Mouse (Mus musculus) heart, postnatal 10 days (tissue): Measurements from ENCODE around the gene C2cd3. TPM values are rescaled to one million over a fixed set of nuclear protein-coding genes. Genes with fewer than 3 reads are reported as not detected.
A peak's percentile ranks its signal among the peaks of the same experiment; 100 is the strongest.
"Not testable (repeated sequence)": the region's sequence is repeated elsewhere in the genome, so short reads cannot be mapped to it uniquely, and the experiment has no call there.

Experiments
- DNase-seq, 2 experiments: peaks; one replicate each; pipeline ENCODE4 v3.0.0; 2021
- intact Hi-C: fragments of 180-260 bp; cut with DNase I; formaldehyde crosslinking; loops from one replicate; pipeline ENCODE4 v1.15.1; 2025
- total RNA-seq, 2 experiments: library from RNA; stranded (reverse); gene quantifications; 2 replicates each; pipeline ENCODE4 v1.2.3; 2021

C2cd3 gene
- total RNA-seq, 2 experiments from 2014 or later: 11.2 to 13.1 TPM

DNA sequence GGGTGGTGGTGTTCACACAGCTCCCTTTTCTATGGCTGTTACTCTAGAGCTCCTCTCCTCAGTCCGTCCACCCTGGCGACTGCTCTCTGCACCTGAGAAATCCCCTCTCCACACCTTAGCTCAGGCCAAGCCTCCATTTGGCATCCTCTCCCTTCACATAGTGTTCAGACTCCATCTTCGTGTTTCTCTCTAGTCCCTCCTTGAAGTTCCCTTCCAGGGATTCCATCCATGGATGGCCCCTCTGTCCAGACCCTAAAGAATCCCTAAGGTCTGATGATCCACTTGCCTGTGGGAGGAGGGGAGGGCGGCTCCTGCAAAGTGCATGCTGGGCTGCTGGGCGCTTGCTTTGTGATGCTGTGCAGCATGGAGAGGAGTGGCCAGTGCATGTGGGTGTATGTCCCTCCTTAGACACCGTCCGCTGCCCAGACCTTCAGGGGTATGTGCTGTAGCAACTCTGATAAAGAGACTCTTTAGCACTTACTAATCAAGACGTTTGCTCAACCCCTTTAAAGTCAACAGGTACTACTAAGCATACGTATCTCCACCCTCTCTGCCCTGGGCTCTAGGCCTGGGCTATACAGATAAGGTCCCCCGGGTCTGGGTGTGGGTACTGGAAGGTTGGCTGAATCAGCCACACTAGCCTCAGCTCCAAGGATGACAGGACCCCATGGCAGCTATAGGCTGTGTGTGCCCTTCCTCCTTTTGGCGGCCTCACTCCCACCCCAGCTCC lies 94.9 kb downstream of the C2cd3 start:
- DNase-seq: peak in 1 of 2 experiments; percentile 14
- intact Hi-C loops: no loop called here

- intact Hi-C loops: no loop called here
- DNase-seq: no peak
Observed at GRCm38 (mm10) chr7:100468761-100469160, 96.7 kb downstream of the C2cd3 start.

DNA sequence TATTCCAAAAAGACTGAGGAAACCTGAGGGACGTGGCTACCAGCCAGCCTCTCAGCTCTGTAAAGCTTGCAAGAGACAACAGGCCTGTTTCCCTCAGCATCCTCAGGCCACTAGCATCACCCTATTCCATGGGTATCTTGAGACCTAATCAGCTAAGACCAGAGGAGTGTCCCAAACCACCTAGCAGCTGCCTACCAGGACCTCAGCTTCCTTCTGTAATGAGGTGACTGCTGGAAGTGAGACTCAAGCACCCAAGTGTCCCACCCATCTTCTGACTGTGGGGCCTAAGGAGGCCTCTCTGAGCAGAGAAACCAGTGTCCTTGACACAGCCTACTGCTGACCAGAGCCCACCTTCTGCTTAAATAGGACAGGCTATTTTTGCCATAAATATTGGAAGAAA lies 97.5 kb downstream of the C2cd3 start:
- DNase-seq: no peak
- intact Hi-C loops: no loop called here

DNA sequence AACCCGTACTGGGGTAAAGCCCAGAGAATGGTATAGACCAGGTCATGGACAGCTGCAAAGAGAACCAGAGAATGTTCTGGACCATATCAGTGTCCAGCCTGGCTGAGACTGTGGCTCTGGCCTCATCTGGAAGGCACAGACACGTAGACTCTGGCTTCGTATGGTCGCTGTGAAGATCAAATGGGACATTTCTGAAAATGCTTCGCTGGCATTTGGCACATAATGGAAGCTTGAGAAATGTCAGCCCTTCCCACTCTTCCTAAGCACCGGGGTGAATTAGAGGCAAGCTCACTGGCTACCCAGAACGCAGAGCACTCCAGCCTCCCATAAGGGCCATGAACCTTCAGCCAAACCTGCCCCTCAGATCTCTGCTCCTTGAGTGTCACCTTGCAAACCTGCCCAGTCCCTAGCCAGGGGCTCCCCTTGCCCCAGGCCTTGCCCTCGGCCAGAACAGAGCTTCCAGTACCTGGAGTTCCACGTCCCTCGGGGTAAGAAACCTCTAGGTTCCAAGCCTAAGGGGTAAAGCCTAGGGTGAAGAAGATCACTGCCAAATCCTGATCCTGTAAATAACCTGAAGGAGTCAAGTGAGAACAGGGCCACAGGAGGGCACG lies 98.9 kb downstream of the C2cd3 start:
- intact Hi-C loops: no loop called here
- no peak for DNase-seq

- DNase-seq: peak in 1 of 2 experiments; percentile 5
- intact Hi-C loops: no loop called here
Observed at GRCm38 (mm10) chr7:100471407-100471797, 99.4 kb downstream of the C2cd3 start.

- DNase-seq: peak; percentile 63 to 72
Observed at GRCm38 (mm10) chr7:100472777-100473176, 100.7 kb downstream of the C2cd3 start, which contains the start of gene Ucp3. TSS of gene Ucp3 (plus strand) at chr7:100472990.

DNA sequence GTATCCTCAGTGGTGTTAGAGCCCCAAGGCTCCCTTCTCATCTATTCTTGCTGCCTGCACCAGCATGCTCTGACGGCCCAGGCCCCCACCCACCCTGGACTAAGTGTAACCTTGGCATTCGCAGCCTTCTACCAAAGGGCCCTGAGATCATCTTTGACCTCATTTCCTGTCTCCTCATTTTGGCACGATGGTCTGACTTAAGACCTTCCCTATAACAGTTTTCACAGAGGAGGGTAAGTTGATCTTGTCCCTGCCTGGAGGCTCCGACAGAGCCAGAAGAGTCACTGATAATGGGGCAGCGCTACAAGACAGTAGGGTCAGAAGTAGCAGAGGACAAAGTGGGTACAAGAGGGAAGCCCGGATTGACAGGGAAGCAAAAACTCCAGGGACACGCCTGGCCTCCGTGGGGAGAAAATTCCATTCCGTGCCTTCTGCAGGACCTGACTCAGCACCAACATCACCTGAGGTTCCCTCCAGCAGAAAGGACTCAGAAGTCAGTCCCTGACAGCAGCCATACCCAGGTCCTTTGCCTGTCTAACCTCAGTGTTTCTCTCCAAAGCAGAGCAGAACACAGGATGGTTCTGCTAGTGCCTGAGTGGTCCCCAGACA lies 101.9 kb downstream of the C2cd3 start:
- intact Hi-C loops: no loop called here
- no peak for DNase-seq

More at GRCm38 (mm10) chr7:100472777-100473176, 100.7 kb downstream of the C2cd3 start, which contains the start of gene Ucp3:
- intact Hi-C loops: no loop called here

- intact Hi-C loops: no loop called here
- DNase-seq: peak; percentile 82 to 83
Observed at GRCm38 (mm10) chr7:100474680-100475079, 102.6 kb downstream of the C2cd3 start.

DNA sequence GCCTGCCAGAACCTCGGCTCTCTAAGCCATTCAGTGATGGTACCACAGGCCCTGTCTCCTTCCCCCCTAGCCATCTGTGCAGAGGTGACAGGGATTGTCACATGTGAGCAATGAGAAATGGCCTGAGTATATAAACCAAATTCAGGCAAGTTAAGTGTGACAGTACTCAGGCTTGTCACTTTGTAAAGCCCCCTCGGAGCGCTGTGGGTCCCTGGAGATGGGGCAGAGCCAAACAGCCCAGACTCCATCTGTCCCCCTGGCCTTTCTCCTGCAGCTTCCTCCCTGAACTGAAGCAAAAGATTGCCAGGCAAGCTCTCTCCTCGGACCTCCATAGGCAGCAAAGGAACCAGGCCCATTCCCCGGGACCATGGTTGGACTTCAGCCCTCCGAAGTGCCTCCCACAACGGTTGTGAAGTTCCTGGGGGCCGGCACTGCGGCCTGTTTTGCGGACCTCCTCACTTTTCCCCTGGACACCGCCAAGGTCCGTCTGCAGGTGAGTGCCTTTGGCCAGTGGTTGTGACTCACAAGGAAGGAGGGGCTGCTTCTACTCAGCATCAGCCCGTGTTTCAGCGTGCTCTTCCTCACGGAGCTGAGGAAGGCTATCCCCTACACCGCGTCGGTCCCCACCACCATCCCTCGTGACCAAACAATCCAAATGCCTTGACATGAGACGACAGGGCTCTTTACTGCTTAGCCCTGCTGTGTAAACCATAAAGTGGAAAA lies 107.2 kb downstream of the C2cd3 start:
- intact Hi-C loops: no loop called here
- no peak for DNase-seq

GRCm38 (mm10) chr7:100479823-100480164 lies 107.8 kb downstream of the C2cd3 start:
- no peak for DNase-seq
- intact Hi-C loops: no loop called here

- intact Hi-C loops: no loop called here
- DNase-seq: no peak
Observed at GRCm38 (mm10) chr7:100480175-100480574, 108.1 kb downstream of the C2cd3 start.

- intact Hi-C loops, DNase-seq: not testable (repeated sequence)
Observed at GRCm38 (mm10) chr7:100482046-100482445, 110.0 kb downstream of the C2cd3 start.

DNA sequence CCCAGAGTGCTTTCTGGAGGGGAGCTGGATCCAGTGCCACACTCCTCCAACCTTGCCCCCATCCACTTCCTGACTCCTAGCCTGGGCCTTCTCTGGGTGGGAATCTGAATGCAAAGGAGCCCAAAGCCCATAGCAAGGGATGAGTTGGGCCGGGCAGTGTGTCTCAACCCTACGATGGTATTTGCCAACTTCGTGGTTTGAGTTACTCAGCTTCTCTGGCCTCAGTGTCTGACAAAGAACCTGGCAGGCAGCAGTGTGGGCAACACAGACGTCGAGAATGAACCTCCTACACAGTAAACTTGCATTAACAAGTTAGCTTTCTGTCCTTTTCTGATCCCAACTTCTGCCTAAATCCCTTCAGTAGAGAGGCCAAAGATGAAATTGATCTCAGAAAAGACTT lies 112.5 kb downstream of the C2cd3 start:
- DNase-seq: no peak
- intact Hi-C loops: no loop called here

- no peak for DNase-seq
Observed at GRCm38 (mm10) chr7:100487301-100487700, 115.3 kb downstream of the C2cd3 start.

GRCm38 (mm10) chr7:100488474-100489048 lies 116.5 kb downstream of the C2cd3 start:
- DNase-seq: peak in 1 of 2 experiments; percentile 49
- intact Hi-C loops: no loop called here

More at GRCm38 (mm10) chr7:100487301-100487700, 115.3 kb downstream of the C2cd3 start:
- intact Hi-C loops: no loop called here

GRCm38 (mm10) chr7:100492391-100493116 lies 120.5 kb downstream of the C2cd3 start:
- intact Hi-C loops: loop anchor here (1.0 kb wide), 1 partner anchor 63 kb away; no protein-coding TSS in a partner anchor
- DNase-seq: peak in 1 of 2 experiments; percentile 35

DNA sequence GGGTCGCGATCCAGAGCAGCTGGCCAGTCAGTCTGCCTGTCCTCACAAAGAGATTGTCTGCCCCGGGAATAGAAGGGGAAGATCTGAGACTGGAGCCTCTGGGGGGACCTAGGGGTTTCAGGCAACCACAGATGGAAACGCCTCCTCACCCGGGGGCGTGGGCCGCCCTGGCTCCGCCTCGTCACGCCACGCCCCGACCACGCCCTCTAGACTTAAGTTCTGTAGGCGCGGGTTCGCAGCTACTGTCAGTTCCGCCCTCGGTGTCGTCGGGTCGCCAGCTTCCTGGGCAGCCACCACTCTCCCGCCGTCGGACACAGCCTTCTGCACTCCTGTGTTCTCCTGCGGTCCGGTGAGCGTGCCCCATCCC lies 121.1 kb downstream of the C2cd3 start, which contains the start of gene Ucp2:
Ucp2 (plus strand) TSS at position 221 of the 367 bp plus-strand sequence.
- peak; percentile 89 to 91 for DNase-seq
- intact Hi-C loops: loop anchor here (1.0 kb wide), 1 partner anchor 64 kb away; no protein-coding TSS in a partner anchor

DNA sequence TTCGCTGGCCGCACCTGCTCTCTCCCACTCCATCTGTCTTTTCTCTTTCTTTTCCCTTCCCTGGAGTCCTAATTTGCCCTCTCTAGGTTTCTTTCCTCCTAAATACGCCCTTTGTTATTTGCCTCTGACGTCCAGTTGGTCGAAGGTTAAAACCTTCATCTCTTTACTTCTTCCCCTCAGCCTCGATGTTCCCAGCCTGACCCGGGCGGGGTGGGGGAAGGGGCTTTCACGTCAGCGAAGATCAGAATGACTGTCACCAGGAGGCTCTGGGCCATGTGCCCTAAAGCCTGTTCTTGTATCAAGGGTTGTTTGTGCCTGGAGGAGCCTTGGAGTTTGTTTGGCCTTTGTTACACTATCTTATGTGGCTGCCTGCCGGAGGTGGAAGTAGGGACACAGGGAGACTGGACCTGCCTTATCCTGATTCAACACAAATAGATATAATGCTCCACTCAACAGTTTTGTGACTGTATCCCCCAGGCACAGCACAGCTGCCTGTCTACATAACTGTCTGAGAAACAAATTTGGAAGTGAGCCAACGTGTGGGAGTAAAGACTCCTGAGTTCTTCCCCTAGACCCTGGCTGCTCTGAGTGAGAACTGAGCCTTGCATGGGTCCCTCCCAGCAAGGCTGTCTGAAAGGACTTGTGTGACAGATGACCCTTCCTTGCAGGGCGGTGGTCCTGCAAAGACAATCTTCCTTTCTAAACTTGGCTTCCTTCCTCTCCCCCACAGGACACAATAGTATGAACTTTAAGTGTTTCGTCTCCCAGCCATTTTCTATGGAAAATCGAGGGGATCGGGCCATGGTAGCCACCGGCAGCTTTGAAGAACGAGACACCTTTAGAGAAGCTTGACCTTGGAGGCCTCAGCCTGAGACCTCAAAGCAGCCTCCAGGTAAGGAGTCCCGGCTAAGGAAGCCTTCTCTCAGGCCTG lies 121.7 kb downstream of the C2cd3 start:
- intact Hi-C loops: loop anchor here (1.0 to 2.0 kb wide), 2 partner anchors 29 to 64 kb away; no protein-coding TSS in a partner anchor
- DNase-seq: peak; percentile 80 to 84

DNA sequence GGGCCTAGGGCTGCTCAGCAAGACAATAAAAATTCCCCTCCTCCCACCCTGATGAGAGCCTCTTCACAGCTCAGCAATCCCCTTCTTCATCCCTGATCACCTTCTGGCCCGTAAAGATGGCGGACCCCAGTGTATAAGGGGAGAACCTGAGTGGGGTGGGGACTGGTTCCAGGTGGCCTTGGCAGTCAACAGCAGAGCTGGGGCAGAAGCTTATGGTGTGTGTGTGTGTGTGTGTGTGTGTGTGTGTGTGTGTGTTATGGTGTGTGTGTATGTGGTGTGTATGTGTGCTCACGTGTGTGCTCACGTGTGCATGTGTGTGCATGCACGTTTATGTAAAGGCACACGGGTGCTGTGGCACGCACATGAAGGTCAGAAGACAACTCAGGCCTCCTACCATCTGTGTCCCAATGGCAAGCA lies 122.4 kb downstream of the C2cd3 start:
- DNase-seq: peak in 1 of 2 experiments; percentile 48
- intact Hi-C loops: loop anchor here (2.0 kb wide), 1 partner anchor 30 kb away; no protein-coding TSS in a partner anchor
